Mouse (Mus musculus): ENCODE measurements at regions not wholly inside any gene's neighbourhood (a gene's known extent, or its start where the extent isn't known, plus 50 kb on each side); places are given as distances from the start of the nearest gene placed in this dataset.

DNA sequence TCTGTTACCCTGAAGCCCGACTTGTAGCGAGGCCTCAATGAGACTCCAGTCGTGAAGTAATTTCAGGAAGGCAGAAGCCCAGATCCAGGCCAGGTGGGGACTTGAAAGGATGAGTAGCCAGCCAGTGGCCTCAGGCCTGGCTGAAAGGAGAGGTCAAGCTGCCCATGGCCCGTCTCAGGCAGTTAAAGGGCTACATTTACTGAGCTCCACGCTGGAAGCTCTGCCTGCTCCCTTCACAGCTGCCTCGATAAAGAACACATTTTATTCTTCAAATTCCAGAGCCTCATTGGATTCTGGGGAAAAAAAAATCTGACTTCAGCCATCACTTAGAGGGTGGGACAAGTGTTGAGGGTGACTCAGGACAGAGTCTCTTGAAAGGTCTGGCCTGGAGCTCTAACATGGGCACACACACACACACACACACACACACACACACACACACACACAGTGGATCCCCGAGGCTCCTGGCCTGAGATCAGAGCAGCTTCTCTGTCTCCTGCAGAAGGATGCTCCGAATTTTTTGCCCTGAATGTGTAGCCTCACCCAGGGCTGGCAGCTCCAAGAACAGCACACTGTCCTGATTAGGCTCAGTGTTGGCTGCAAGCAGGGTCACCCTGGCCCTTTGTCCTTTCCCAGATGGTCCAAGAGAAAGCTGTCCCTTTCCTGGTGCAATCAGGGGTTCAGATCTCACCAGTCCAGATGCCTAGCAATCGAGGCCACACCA lies 53.0 kb downstream of the Gadd45g start:
- DNase-seq (ENCODE audit: low spot score): no peak

DNA sequence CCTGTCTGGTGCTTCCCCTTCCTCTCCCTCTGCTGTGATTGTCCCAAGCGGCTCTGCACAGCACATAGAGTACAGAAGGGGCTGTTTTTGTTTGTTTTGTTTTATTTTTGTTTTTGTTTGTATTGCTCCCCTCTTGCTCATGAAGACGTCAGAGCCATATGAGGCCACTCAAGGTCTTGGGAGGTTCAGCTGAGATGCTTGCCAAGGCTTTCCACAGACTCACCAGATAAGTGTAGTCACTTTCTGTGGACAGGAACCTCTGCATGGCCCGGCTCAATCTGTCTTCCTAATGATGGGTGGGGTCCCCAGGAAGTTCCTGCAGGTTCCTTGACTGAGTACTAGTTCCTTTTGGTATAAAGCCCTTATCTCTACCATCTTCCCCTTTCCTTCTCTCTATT lies 53.6 kb downstream of the Gadd45g start:
- DNase-seq (ENCODE audit: low spot score): no peak

DNA sequence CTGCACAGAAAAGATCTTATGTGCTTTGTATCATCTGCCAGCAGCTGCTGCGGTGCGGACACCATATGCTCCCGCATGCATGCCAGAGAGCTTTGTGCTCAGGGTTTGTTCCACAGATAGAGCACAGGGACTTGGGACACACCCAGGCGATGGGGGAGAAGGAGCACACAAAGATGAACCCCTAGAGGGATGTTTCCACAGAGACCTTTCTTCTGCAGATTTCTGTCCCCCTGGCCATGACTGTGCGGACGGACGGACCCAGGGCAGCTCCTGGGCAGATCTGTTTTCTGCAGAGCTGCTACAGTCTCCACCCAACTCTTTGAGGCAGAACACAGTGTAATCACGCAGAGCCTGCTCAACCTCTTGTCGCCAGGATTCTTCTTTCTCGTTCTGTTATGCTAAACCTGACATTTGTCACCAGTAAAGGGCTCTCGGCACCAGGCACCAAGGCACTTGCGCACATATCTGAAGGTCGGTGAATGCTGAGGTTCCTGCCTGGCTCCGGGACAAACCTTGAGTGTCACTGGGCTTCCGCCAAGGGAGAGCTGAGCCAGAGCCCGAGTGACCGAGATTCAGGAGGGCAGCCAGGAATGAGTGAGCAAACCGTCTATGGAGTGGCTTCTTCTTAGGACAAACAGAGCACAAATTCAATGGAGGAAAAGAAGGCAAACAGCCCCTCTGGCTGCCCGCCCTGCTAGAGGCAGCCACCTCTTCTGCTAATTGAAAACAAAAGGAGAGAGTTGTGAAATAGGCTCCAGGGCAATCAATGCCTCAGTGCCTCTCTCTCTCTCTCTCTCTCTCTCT lies 56.2 kb downstream of the Gadd45g start:
- DNase-seq (ENCODE audit: low spot score): peak; percentile 58

DNA sequence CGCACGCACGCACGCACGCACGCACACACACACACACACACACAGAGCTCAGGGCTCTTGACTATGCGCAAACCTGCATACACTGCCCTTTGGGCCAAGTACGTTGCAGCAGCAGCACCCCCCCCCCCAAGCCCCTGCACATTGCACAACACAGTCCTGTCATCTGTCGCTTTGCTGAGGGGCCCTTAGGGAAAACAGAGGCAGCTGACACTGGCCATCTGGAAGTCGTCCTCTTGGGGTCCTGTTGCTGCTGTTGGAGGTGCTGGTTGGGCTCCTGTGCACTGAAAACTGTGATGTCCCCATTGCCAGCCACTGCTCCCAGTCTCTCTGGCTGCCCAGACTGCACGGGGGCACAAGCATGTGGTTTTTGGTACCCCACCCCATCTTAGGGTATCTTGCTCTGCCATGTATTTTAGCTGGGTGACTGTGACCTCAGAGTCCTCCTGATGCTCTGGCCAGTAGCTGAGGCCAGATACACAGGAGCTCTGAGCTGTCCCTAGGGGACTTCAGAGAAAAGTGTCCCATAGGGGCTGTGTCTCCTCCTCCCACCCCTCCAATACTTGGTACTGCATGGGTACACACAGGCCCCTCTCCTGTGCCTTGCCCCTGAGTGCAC lies 57.0 kb downstream of the Gadd45g start:
- no peak for DNase-seq (ENCODE audit: low spot score)

DNA sequence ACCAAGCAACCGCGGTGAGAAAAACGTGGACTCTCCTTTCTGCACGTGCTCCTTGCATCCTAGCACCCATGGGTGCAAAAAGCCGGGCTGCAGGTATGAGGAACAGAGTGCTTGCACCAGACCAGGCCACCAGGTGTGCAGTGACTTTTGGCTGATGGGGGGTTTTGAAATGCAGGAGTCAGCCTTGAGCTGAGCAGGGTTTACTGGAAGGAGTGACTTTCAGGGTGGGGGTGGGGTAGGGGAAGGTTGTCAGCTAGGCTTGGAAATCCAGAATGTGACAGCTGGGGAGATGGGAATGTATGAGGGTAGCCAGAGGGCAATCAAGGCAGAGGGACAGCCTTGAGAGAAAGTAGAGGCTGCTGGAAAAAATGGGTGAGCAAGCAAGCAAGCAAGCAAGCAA lies 58.8 kb downstream of the Gadd45g start:
- no peak for DNase-seq (ENCODE audit: low spot score)

GRCm38 (mm10) chr13:51906103-51906502 lies 59.6 kb downstream of the Gadd45g start:
- DNase-seq (ENCODE audit: low spot score): no peak

DNA sequence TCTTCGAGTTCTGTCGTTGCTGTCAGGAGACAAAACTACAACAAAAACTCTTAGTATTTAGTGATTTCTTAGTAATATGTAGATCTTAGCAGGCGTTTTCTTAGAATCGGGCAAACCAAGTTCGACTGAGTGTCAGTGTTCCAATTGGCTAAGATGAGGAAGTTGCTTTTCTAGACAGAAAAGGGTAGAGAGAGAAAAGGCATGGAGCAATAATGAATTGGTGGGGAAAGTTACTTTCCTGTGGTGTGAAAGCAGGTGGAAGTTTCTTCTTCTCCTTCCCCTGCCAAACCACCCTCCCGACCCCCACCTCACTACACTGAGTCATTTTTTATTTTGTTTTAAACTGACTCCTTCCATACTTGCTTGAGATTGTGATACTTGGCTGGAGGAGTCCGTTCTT lies 62.0 kb downstream of the Gadd45g start:
- DNase-seq (ENCODE audit: low spot score): no peak

DNA sequence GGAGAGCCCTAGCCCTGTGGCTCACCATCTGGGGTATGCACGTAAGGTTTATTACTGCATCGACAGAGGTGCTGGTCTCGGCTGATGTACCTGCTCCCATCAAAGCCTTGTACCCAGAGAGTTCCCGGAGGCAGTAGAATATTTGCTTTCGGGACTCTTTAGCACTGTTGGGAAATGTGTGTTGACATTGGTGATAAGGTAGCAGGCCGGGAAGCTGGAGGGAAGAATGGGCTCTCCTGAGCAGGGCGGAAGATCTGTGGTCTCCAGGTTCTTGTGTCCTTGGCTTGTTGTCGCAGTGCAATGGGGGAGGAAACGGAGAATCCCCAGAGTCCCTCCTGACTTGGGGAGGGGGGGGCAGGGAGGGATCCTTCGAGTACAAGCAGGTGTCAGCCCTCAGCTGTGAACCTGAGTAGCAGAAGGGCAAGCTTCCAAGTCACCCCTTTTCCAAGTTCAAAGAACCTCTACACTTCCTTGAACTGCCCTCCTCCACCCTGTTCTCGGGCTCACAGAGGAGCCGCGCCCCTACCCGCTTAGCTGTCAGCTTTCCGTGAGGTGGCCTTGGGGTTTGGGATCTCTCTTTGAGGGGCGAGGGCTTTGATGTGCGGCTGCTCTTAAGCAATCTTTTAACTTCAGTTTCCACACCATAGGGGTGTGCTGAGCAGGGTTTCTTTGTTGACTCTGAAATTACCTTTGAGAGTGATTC lies 65.0 kb downstream of the Gadd45g start:
- DNase-seq (ENCODE audit: low spot score): no peak

GRCm38 (mm10) chr13:51912477-51912876 lies 66.0 kb downstream of the Gadd45g start:
- DNase-seq (ENCODE audit: low spot score): no peak

GRCm38 (mm10) chr13:51912994-51913393 lies 66.5 kb downstream of the Gadd45g start:
- no peak for DNase-seq (ENCODE audit: low spot score)

GRCm38 (mm10) chr13:51916666-51917240 lies 70.3 kb downstream of the Gadd45g start:
- no peak for DNase-seq (ENCODE audit: low spot score)

DNA sequence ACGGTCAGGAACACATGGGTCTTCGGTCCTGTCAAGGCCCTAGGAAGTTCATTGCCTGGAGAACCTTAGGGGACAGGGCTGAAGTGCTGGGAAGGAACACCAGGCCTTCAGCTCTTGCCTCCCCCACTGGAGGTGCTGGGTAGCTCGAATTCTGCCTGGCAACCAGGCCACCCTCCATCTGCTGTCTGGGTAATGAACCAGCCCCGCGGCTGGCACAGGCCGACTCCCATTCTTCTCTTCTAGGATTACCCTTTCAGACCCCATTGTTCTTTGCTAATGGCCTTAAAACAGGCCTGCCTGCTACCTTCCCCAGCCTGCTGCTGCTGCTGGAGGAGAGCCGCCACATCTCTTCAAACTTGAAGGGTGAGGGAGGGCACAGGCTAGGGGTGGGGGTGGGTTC lies 71.2 kb downstream of the Gadd45g start:
- no peak for DNase-seq (ENCODE audit: low spot score)

- no peak for DNase-seq (ENCODE audit: low spot score)
These were observed 71.6 kb downstream of the Gadd45g start for GRCm38 (mm10) chr13:51918108-51918507.

DNA sequence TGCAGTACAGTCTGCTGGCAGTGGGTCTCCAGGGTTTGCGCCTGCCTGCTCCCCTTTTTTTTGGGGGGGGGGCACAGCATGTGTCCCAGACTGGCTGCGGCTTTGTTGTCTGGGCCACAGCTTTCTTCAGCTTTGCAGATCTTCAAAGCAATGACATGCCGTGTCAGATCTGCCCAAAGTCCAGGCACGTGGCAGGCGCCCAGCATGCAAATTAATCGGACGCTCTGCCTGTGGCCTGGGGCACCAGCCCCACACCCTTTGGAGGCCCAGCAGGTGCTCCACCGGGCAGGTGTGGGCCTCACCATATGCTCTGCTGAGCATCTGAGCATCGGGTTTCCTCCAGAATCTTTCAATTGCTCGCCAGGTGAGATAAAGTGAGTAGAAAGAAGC lies 72.3 kb downstream of the Gadd45g start:
- DNase-seq (ENCODE audit: low spot score): no peak

DNA sequence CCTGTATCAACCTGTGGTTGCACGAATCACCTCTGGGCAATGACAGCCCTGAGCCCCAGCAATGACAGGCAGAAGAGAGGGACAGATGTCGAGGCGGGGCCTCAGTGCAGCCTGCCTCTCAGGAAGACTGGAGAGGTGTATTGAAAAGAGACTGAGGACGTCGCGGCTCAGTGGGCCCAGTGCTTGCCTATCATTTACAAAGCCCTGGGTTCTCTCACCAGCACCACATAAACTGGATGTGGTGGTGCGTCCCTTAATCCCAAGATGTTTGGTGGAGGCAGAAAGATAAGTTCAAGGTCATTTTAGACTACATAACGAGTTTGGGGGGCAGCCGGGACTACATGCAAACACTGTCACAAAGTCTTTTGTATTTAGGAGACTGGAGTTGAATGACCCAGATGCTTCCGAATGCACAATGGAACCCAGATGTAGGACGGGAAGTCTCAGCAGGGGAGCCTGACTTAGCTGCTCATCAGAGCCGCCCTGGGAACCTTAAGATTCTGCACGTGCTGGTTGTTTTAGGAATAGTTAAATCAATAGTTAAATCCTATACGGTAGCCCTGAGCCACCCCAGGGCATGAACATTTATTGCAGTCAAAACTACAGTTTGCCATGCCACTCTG lies 72.8 kb downstream of the Gadd45g start:
- no peak for DNase-seq (ENCODE audit: low spot score)

DNA sequence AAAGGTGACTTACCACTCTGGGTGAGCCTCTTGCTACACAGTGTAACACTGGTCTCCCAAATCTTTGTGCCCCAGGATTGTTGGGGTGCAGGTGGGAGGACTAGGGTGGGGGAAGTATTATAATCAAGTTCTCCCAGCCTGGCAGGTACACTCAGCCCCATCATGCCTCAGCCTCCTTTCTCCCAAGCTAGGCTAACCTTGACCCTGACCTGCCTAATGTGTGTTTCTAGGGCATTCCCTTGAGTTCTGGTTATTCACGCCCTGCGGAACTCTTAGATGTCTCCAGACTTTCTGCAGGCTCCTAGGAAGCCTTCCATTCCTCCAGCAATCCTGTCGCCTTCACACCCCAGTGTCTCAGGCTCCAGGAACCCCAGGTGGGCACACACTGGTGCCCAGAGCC lies 73.5 kb downstream of the Gadd45g start:
- no peak for DNase-seq (ENCODE audit: low spot score)

DNA sequence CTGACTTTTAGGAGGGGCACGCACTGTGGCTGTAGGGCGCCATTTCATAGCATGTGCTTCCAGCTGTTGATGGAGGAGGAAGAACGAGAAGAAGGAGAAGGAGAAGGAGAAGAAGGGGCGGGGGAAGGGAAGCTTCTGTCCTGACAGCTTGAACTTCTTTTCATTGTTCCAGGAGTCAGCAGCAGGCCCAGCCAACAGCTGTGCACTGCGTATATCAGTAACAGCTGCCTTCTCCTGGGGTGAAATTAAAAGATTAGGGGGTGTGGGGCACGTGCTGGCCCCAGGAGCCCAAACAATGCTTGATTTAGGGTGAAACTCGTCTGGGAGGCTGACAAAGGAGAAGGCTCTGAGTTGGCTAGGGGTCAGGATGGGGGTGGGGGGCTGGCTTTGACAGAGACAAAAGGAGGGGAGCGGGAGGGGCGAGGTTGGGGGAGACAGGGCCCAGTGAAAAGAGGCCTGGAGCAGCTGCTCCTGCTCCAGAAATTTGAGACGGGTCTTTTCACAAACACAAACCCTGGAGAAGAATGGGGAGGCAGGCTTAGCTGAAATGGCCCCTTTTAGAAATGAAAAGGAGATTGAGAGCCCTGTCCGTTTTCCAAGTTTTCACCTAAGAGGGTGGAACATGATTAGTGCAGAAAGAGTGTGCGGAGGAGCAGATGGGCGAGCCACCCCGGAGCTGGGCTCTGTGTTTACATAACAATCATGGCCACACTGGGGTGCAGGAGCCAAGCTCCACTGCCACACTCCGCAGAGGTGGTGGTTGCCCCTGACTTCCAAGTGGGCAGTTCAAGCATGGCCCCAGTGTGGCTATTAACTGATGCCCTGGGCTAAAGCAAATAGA lies 74.3 kb downstream of the Gadd45g start:
- no peak for DNase-seq (ENCODE audit: low spot score)

DNA sequence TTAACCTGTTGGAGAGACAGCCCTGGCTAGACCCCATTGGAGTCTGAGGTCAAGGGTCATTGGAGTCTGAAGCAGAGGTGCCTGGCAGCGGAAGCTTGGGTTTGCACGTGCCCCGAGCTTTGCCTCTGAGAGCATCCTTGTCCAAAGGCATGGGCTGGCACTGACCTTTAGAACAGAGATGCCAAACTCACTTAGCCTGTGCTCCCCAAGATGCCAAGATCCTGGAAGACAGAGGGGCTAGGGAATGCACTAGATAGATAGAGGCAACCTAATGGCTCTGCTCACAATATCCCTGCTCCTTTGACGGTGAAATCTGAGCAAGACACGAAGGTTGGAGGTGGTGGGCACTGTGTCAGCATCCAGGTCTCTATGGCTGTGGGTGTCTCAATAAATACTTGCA lies 75.1 kb downstream of the Gadd45g start:
- no peak for DNase-seq (ENCODE audit: low spot score)

DNA sequence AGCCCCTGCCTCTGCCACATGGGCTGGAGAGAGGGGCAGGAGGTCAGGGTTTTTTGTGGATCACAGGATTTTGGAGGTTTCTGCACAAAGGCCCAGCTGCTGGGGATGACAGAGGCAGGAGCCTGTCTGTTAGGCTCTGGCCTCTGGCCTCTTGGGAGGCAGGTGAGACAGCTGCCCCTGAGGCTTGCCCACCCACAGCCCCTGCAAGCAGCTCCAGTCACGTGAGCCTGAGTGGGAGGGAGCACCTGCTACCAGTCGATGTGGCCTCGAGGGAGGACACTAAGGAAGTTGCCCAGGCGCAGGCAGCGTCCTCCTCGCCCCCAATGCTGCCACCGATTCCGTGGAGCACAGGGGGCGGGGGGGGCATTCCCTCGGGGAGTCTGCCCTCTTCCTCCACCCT lies 80.3 kb downstream of the Gadd45g start:
- DNase-seq (ENCODE audit: low spot score): no peak

- DNase-seq (ENCODE audit: low spot score): no peak
These were observed 83.3 kb downstream of the Gadd45g start for GRCm38 (mm10) chr13:51929730-51930129.

GRCm38 (mm10) chr13:51930301-51930747 lies 83.8 kb downstream of the Gadd45g start:
- no peak for DNase-seq (ENCODE audit: low spot score)
